Mouse (Mus musculus) liver (tissue): ENCODE measurements around the gene Nptx1.
A peak's percentile ranks its signal among the peaks of the same experiment; 100 is the strongest.

Source experiments
- DNase-seq: peaks from one replicate; pipeline ENCODE4 v3.0.0-alpha.2; 2020; ENCODE audit warnings: mixed read lengths

Gene Nptx1

DNA sequence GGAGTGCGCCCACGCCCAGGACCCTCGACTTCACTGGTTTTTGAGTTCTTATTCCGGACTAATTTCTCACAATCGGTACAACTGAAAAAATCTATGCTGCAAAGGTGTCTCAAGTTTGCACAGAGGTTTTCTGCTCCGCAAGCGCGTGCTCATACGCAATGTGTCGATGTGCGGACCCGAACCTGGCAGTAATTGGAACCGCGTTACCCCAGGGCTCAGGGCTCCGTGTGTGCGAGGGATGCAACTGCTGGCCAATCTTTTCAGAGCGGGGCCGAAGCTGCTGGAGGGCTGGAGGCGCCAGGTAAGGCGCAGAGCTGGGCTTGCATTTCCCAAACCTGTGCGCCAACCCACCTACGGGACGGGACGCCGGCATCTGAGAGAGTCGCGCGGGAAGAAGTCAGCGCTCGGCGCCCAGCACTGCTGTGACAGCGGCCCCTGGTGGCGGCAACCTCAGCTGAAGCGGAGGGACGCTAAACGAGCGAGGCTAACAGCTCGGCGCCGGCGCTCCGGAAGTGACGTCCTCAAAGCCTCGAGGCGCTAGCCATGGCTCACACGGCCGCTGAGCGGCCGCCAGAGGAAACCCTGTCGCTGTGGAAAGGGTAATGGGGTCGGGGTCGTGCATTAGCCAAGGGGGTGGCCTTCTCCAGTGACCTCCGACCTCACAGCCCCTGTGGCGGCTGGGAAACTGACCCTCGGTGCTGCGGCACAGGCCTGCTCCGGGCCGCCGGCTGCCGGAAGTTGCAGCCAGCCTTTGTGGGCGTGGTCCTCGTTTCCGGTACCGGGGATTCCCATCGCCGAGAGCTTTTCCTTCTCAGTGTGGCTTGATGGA is 56.5 kb downstream of the Nptx1 start, which contains the start of gene Endov:
TSS of gene Endov (plus strand) at position 487 of the 829 bp plus-strand sequence.
- DNase-seq, result peak; percentile 97
